Mouse (Mus musculus) heart, embryonic 16.5 days (tissue): ENCODE measurements at regions not wholly inside any gene's neighbourhood (a gene's known extent, or its start where the extent isn't known, plus 50 kb on each side); places are given as distances from the start of the nearest gene placed in this dataset.
A peak's percentile ranks its signal among the peaks of the same experiment; 100 is the strongest.

Source experiments
- ATAC-seq: fragments of 200-750 bp; cut with Nextera tagmentation; replicated peaks from 2 replicates; pipeline ENCODE4 v1.8.0; 2017; ENCODE audit warnings: moderate number of reproducible peaks; ENCODE audit not compliant: insufficient read depth, low FRiP score; ENCODE audit errors: extremely low read depth
- H3K27ac ChIP-seq: fragments of 300-500 bp; sonication (generic); 2 replicates; pipeline ENCODE4 v1.5.1; 2014; ENCODE audit warnings: mild to moderate bottlenecking, low read length, control low read depth, moderate library complexity
- H3K27me3 ChIP-seq: fragments of 300-500 bp; sonication (generic); 2 replicates; pipeline ENCODE4 v1.6.1; 2014; ENCODE audit warnings: low read length, mixed read lengths; ENCODE audit not compliant: control insufficient read depth, insufficient read depth
- H3K36me3 ChIP-seq: fragments of 300-500 bp; sonication (generic); 2 replicates; pipeline ENCODE4 v1.6.1; 2014; ENCODE audit not compliant: control insufficient read depth, insufficient read depth
- H3K4me1 ChIP-seq: fragments of 300-500 bp; sonication (generic); 2 replicates; pipeline ENCODE4 v1.6.1; 2014; ENCODE audit warnings: low read length, mixed read lengths; ENCODE audit not compliant: control insufficient read depth, insufficient read depth
- H3K4me2 ChIP-seq: fragments of 300-500 bp; sonication (generic); 2 replicates; pipeline ENCODE4 v1.6.1; 2014; ENCODE audit warnings: low read depth, mild to moderate bottlenecking, control low read depth, low read length
- H3K4me3 ChIP-seq: fragments of 300-500 bp; sonication (generic); 2 replicates; pipeline ENCODE4 v1.5.1; 2014; ENCODE audit warnings: mild to moderate bottlenecking, control low read depth, low read length
- H3K9ac ChIP-seq: fragments of 300-500 bp; sonication (generic); 2 replicates; pipeline ENCODE4 v1.6.1; 2014; ENCODE audit warnings: low read length, control low read depth
- H3K9me3 ChIP-seq: fragments of 300-500 bp; sonication (generic); replicated peaks from 2 replicates; pipeline ENCODE4 v1.6.1; 2016; ENCODE audit warnings: low read length; ENCODE audit not compliant: control insufficient read depth
- WGBS: fragments of 180-500 bp; shearing (Covaris S2); extraction: QIAGEN DNeasy Blood & Tissue Kit; methylation state at CpG from one replicate; pipeline ENCODE4 v1.1.7; 2014; 5-methylcytosine and 5-hydroxymethylcytosine counted together

GRCm38 (mm10) chr3:41171772-41172171 is 88.9 kb upstream of the Pgrmc2 start:
- 88% methylated on average over 4 of the region's 4 CpGs for WGBS
- no peak overlapping the region for H3K9ac ChIP-seq
- H3K27ac ChIP-seq, result peak overlapping the region; percentile 92
- no peak overlapping the region for H3K4me2 ChIP-seq
- no peak for ATAC-seq
- no peaks in the 10 kb centered on the region for H3K27me3 ChIP-seq
- no peak overlapping the region for H3K4me3 ChIP-seq
- H3K36me3 ChIP-seq, result no peaks in the 10 kb centered on the region
- peaks cover 30% of the 10 kb centered on the region for H3K4me1 ChIP-seq
- H3K9me3 ChIP-seq, result peaks cover 2% of the 10 kb centered on the region; the same call in 1 of the 2 replicates

- H3K27ac ChIP-seq, result peak overlapping the region; percentile 92
- no peak for ATAC-seq
- WGBS, result 78% methylated on average over 4 of the region's 4 CpGs
Measured at GRCm38 (mm10) chr3:41171310-41171709, 88.5 kb upstream of the Pgrmc2 start.

GRCm38 (mm10) chr3:41170566-41170965 is 87.7 kb upstream of the Pgrmc2 start:
- no peaks in the 10 kb centered on the region for H3K36me3 ChIP-seq
- 70% methylated on average over 6 of the region's 6 CpGs for WGBS
- H3K9ac ChIP-seq, result no peak overlapping the region
- peaks cover 30% of the 10 kb centered on the region for H3K4me1 ChIP-seq
- no peak overlapping the region for H3K4me2 ChIP-seq
- H3K9me3 ChIP-seq, result peaks cover 2% of the 10 kb centered on the region; the same call in 1 of the 2 replicates
- H3K27me3 ChIP-seq, result no peaks in the 10 kb centered on the region
- no peak for ATAC-seq
- no peak overlapping the region for H3K4me3 ChIP-seq
- H3K27ac ChIP-seq, result peak overlapping the region; percentile 29; the same call in 1 of the 2 replicates

More at GRCm38 (mm10) chr3:41171310-41171709, 88.5 kb upstream of the Pgrmc2 start:
- Histone ChIP-seq H3K4me1 (peaks cover 30% of the 10 kb centered on the region), H3K9me3 (peaks cover 2% of the 10 kb centered on the region; the same call in 1 of the 2 replicates), H3K4me3 (no peak overlapping the region), H3K36me3 (no peaks in the 10 kb centered on the region), H3K27me3 (no peaks in the 10 kb centered on the region), H3K4me2 (no peak overlapping the region), H3K9ac (no peak overlapping the region)

- WGBS, result 29% methylated on average over 10 of the region's 10 CpGs
- Histone ChIP-seq H3K27ac (peak overlapping the region; percentile 71), H3K4me3 (no peak overlapping the region), H3K4me2 (peak overlapping the region; percentile 17; the same call in 1 of the 2 replicates), H3K9ac (peak overlapping the region; percentile 36; the same call in 1 of the 2 replicates), H3K4me1 (peaks cover 30% of the 10 kb centered on the region), H3K36me3 (no peaks in the 10 kb centered on the region), H3K9me3 (peaks cover 2% of the 10 kb centered on the region; the same call in 1 of the 2 replicates), H3K27me3 (no peaks in the 10 kb centered on the region)
- ATAC-seq, result peak; percentile 57
Measured at GRCm38 (mm10) chr3:41169430-41169829, 86.6 kb upstream of the Pgrmc2 start.

GRCm38 (mm10) chr3:41168181-41168967 is 85.5 kb upstream of the Pgrmc2 start:
- WGBS, result 84% methylated on average over 11 of the region's 11 CpGs
- H3K9ac ChIP-seq, result no peak overlapping the region
- no peak overlapping the region for H3K4me3 ChIP-seq
- no peak overlapping the region for H3K4me2 ChIP-seq
- no peaks in the 10 kb centered on the region for H3K36me3 ChIP-seq
- peaks cover 33% of the 10 kb centered on the region for H3K4me1 ChIP-seq
- H3K27me3 ChIP-seq, result no peaks in the 10 kb centered on the region
- H3K27ac ChIP-seq, result no peak overlapping the region
- ATAC-seq, result no peak
- H3K9me3 ChIP-seq, result peaks cover 2% of the 10 kb centered on the region; the same call in 1 of the 2 replicates

- ATAC-seq, result no peak
- Histone ChIP-seq H3K27ac (no peak overlapping the region), H3K4me3 (no peak overlapping the region), H3K4me2 (no peak overlapping the region), H3K4me1 (peaks cover 33% of the 10 kb centered on the region), H3K9me3 (peaks cover 2% of the 10 kb centered on the region; the same call in 1 of the 2 replicates), H3K9ac (no peak overlapping the region), H3K27me3 (no peaks in the 10 kb centered on the region), H3K36me3 (no peaks in the 10 kb centered on the region)
- WGBS, result 86% methylated on average over 3 of the region's 3 CpGs
Measured at GRCm38 (mm10) chr3:41167476-41167875, 84.6 kb upstream of the Pgrmc2 start.

- H3K9me3 ChIP-seq, result peaks cover 2% of the 10 kb centered on the region; the same call in 1 of the 2 replicates
- ATAC-seq, result no peak
- 84% methylated on average over 7 of the region's 7 CpGs for WGBS
- no peaks in the 10 kb centered on the region for H3K36me3 ChIP-seq
- H3K9ac ChIP-seq, result no peak overlapping the region
- no peak overlapping the region for H3K4me2 ChIP-seq
- H3K27ac ChIP-seq, result no peak overlapping the region
- H3K4me1 ChIP-seq, result peaks cover 10% of the 10 kb centered on the region
- no peak overlapping the region for H3K4me3 ChIP-seq
- H3K27me3 ChIP-seq, result no peaks in the 10 kb centered on the region
Measured at GRCm38 (mm10) chr3:41164736-41165135, 81.9 kb upstream of the Pgrmc2 start.

- Histone ChIP-seq H3K36me3 (no peaks in the 10 kb centered on the region), H3K9ac (no peak overlapping the region), H3K4me2 (no peak overlapping the region), H3K4me1 (peaks cover 8% of the 10 kb centered on the region), H3K4me3 (no peak overlapping the region), H3K9me3 (peaks cover 2% of the 10 kb centered on the region; the same call in 1 of the 2 replicates), H3K27ac (no peak overlapping the region), H3K27me3 (no peaks in the 10 kb centered on the region)
- 43% methylated on average over 3 of the region's 3 CpGs for WGBS
- no peak for ATAC-seq
Measured at GRCm38 (mm10) chr3:41163767-41164166, 80.9 kb upstream of the Pgrmc2 start.

- Histone ChIP-seq H3K9ac (no peak overlapping the region), H3K4me1 (peaks cover 19% of the 10 kb centered on the region), H3K27me3 (no peaks in the 10 kb centered on the region), H3K9me3 (no peaks in the 10 kb centered on the region), H3K27ac (no peak overlapping the region), H3K36me3 (no peaks in the 10 kb centered on the region), H3K4me2 (no peak overlapping the region), H3K4me3 (no peak overlapping the region)
- no peak for ATAC-seq
- 100% methylated on average over 1 of the region's 1 CpGs for WGBS
Measured at GRCm38 (mm10) chr3:41162514-41162913, 79.7 kb upstream of the Pgrmc2 start.
